Mouse (Mus musculus): ENCODE data around the gene Cacna1d. TPM values are rescaled to one million over a fixed set of nuclear protein-coding genes. Genes with fewer than 3 reads are reported as not detected.

The Cacna1d gene
- polyA plus RNA-seq, 1 experiment from 2014 or later: 2.9 TPM

GRCm38 (mm10) chr14:30318715-30319437 is 172.4 kb downstream of the Cacna1d start:
- no peak overlapping the region for H3K4me3 ChIP-seq
- H3K36me3 ChIP-seq: no peaks in the 10 kb centered on the region
- H3K9me3 ChIP-seq: no peaks in the 10 kb centered on the region
- 87% methylated on average over 9 of the region's 9 CpGs for WGBS
- H3K4me2 ChIP-seq (replicated peaks): no peak overlapping the region
- no peak for ATAC-seq (ENCODE audit: low FRiP score, low read depth)
- no peak overlapping the region for H3K27ac ChIP-seq
- H3K4me1 ChIP-seq: 0 out of 2 replicates have a peak, but pooled peaks cover 3% of the 10 kb centered on the region
- no peaks in the 10 kb centered on the region for H3K27me3 ChIP-seq
- H3K9ac ChIP-seq: no peak overlapping the region

GRCm38 (mm10) chr14:30318293-30318692 is 173.0 kb downstream of the Cacna1d start:
- no peak overlapping the region for H3K4me2 ChIP-seq (replicated peaks)
- no peak overlapping the region for H3K27ac ChIP-seq
- H3K9ac ChIP-seq: no peak overlapping the region
- no peak for ATAC-seq (ENCODE audit: low FRiP score, low read depth)
- H3K4me1 ChIP-seq: 0 out of 2 replicates have a peak, but pooled peaks cover 3% of the 10 kb centered on the region
- H3K9me3 ChIP-seq: no peaks in the 10 kb centered on the region
- no peaks in the 10 kb centered on the region for H3K27me3 ChIP-seq
- WGBS: 90% methylated on average over 12 of the region's 12 CpGs
- H3K36me3 ChIP-seq: no peaks in the 10 kb centered on the region
- H3K4me3 ChIP-seq: no peak overlapping the region

GRCm38 (mm10) chr14:30317616-30318015 is 173.6 kb downstream of the Cacna1d start:
- Histone ChIP-seq H3K36me3 (no peaks in the 10 kb centered on the region), H3K9ac (no peak overlapping the region), H3K4me2 (replicated peaks) (no peak overlapping the region), H3K27ac (no peak overlapping the region), H3K27me3 (no peaks in the 10 kb centered on the region), H3K9me3 (no peaks in the 10 kb centered on the region), H3K4me1 (0 out of 2 replicates have a peak, but pooled peaks cover 3% of the 10 kb centered on the region), H3K4me3 (no peak overlapping the region)
- ATAC-seq (ENCODE audit: low FRiP score, low read depth): no peak
- WGBS: 80% methylated on average over 10 of the region's 10 CpGs

- H3K27ac ChIP-seq: no peak overlapping the region
- H3K9ac ChIP-seq: no peak overlapping the region
- 0 out of 2 replicates have a peak, but pooled peaks cover 3% of the 10 kb centered on the region for H3K4me1 ChIP-seq
- no peaks in the 10 kb centered on the region for H3K27me3 ChIP-seq
- H3K4me3 ChIP-seq: no peak overlapping the region
- 53% methylated on average over 13 of the region's 13 CpGs for WGBS
- no peaks in the 10 kb centered on the region for H3K36me3 ChIP-seq
- no peak for ATAC-seq (ENCODE audit: low FRiP score, low read depth)
- no peaks in the 10 kb centered on the region for H3K9me3 ChIP-seq
- no peak overlapping the region for H3K4me2 ChIP-seq (replicated peaks)
Observed at GRCm38 (mm10) chr14:30311206-30311889, 179.9 kb downstream of the Cacna1d start.

- H3K9me3 ChIP-seq: no peaks in the 10 kb centered on the region
- no peak overlapping the region for H3K9ac ChIP-seq
- H3K36me3 ChIP-seq: no peaks in the 10 kb centered on the region
- no peak for ATAC-seq (ENCODE audit: low FRiP score, low read depth)
- no peaks in the 10 kb centered on the region for H3K27me3 ChIP-seq
- no peak overlapping the region for H3K4me2 ChIP-seq (replicated peaks)
- 0 out of 2 replicates have a peak, but pooled peaks cover 3% of the 10 kb centered on the region for H3K4me1 ChIP-seq
- H3K4me3 ChIP-seq: no peak overlapping the region
- 82% methylated on average over 10 of the region's 10 CpGs for WGBS
- no peak overlapping the region for H3K27ac ChIP-seq
Observed at GRCm38 (mm10) chr14:30310236-30310635, 181.0 kb downstream of the Cacna1d start.

- no peak overlapping the region for H3K9ac ChIP-seq
- 63% methylated on average over 6 of the region's 6 CpGs for WGBS
- no peaks in the 10 kb centered on the region for H3K9me3 ChIP-seq
- no peak overlapping the region for H3K4me3 ChIP-seq
- H3K4me2 ChIP-seq (replicated peaks): no peak overlapping the region
- no peaks in the 10 kb centered on the region for H3K36me3 ChIP-seq
- no peak for ATAC-seq (ENCODE audit: low FRiP score, low read depth)
- H3K27me3 ChIP-seq: no peaks in the 10 kb centered on the region
- H3K27ac ChIP-seq: no peak overlapping the region
- H3K4me1 ChIP-seq: no peaks in the 10 kb centered on the region
Observed at GRCm38 (mm10) chr14:30306221-30306620, 185.0 kb downstream of the Cacna1d start.

GRCm38 (mm10) chr14:30299946-30300345 is 191.3 kb downstream of the Cacna1d start:
- WGBS: 82% methylated on average over 7 of the region's 7 CpGs
- H3K9ac ChIP-seq: no peak overlapping the region
- no peaks in the 10 kb centered on the region for H3K27me3 ChIP-seq
- no peaks in the 10 kb centered on the region for H3K36me3 ChIP-seq
- H3K4me2 ChIP-seq (replicated peaks): no peak overlapping the region
- no peak overlapping the region for H3K27ac ChIP-seq
- H3K4me3 ChIP-seq: no peak overlapping the region
- H3K4me1 ChIP-seq: no peaks in the 10 kb centered on the region
- no peak for ATAC-seq (ENCODE audit: low FRiP score, low read depth)
- H3K9me3 ChIP-seq: no peaks in the 10 kb centered on the region

GRCm38 (mm10) chr14:30297492-30297891 is 193.8 kb downstream of the Cacna1d start:
- no peaks in the 10 kb centered on the region for H3K4me1 ChIP-seq
- no peak overlapping the region for H3K27ac ChIP-seq
- H3K27me3 ChIP-seq: no peaks in the 10 kb centered on the region
- ATAC-seq (ENCODE audit: low FRiP score, low read depth): no peak
- no peak overlapping the region for H3K4me3 ChIP-seq
- WGBS: 94% methylated on average over 11 of the region's 11 CpGs
- H3K4me2 ChIP-seq (replicated peaks): no peak overlapping the region
- no peak overlapping the region for H3K9ac ChIP-seq
- no peaks in the 10 kb centered on the region for H3K9me3 ChIP-seq
- no peaks in the 10 kb centered on the region for H3K36me3 ChIP-seq

GRCm38 (mm10) chr14:30292135-30292463 is 199.2 kb downstream of the Cacna1d start:
- Histone ChIP-seq H3K9me3 (no peaks in the 10 kb centered on the region), H3K27ac (no peak overlapping the region), H3K9ac (no peak overlapping the region), H3K4me3 (no peak overlapping the region), H3K4me1 (peaks cover 8% of the 10 kb centered on the region), H3K27me3 (no peaks in the 10 kb centered on the region), H3K4me2 (replicated peaks) (no peak overlapping the region), H3K36me3 (no peaks in the 10 kb centered on the region)
- ATAC-seq (ENCODE audit: low FRiP score, low read depth): no peak
- 59% methylated on average over 1 of the region's 1 CpGs for WGBS

- no peak for ATAC-seq (ENCODE audit: low FRiP score, low read depth)
- Histone ChIP-seq H3K36me3 (no peaks in the 10 kb centered on the region), H3K27me3 (no peaks in the 10 kb centered on the region), H3K9me3 (no peaks in the 10 kb centered on the region), H3K4me2 (replicated peaks) (no peak overlapping the region), H3K4me3 (no peak overlapping the region), H3K4me1 (peaks cover 8% of the 10 kb centered on the region), H3K9ac (no peak overlapping the region), H3K27ac (no peak overlapping the region)
- WGBS: 52% methylated on average over 9 of the region's 9 CpGs
Observed at GRCm38 (mm10) chr14:30291389-30292134, 199.7 kb downstream of the Cacna1d start.

GRCm38 (mm10) chr14:30284446-30284845 is 206.8 kb downstream of the Cacna1d start:
- Histone ChIP-seq H3K4me3 (no peak overlapping the region), H3K4me2 (replicated peaks) (no peak overlapping the region), H3K27me3 (no peaks in the 10 kb centered on the region), H3K9ac (no peak overlapping the region), H3K4me1 (0 out of 2 replicates have a peak, but pooled peaks cover 4% of the 10 kb centered on the region), H3K9me3 (no peaks in the 10 kb centered on the region), H3K27ac (no peak overlapping the region), H3K36me3 (no peaks in the 10 kb centered on the region)
- ATAC-seq (ENCODE audit: low FRiP score, low read depth): no peak
- 73% methylated on average over 10 of the region's 10 CpGs for WGBS

- H3K9me3 ChIP-seq: no peaks in the 10 kb centered on the region
- no peaks in the 10 kb centered on the region for H3K36me3 ChIP-seq
- ATAC-seq (ENCODE audit: low FRiP score, low read depth): no peak
- H3K4me3 ChIP-seq: no peak overlapping the region
- 61% methylated on average over 10 of the region's 10 CpGs for WGBS
- H3K27me3 ChIP-seq: no peaks in the 10 kb centered on the region
- H3K9ac ChIP-seq: no peak overlapping the region
- H3K27ac ChIP-seq: no peak overlapping the region
- H3K4me1 ChIP-seq: 0 out of 2 replicates have a peak, but pooled peaks cover 4% of the 10 kb centered on the region
- H3K4me2 ChIP-seq (replicated peaks): no peak overlapping the region
Observed at GRCm38 (mm10) chr14:30284022-30284421, 207.2 kb downstream of the Cacna1d start.
